Mouse (Mus musculus): ENCODE measurements at regions not wholly inside any gene's neighbourhood (a gene's known extent, or its start where the extent isn't known, plus 50 kb on each side); places are given as distances from the start of the nearest gene placed in this dataset.

DNA sequence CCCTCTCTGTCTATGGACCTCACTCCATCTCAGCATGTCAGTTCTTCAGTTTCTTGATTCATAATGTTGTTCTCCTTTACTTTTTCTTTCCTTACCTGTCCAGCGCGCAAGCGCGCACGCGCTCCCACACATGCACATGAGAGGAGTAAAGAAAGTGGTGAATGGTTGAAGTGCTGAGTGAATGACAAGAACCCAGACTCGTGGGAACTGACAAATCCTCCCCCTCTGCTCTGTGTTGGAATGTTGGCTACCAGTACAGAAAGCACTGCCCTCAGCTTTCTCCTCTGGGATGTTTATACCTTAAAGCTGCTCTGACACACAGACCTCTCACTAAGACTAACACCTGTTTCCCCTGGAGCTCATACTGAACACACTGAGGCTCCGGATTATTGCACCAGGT lies 302.2 kb upstream of the Nrp1 start:
- no peaks in the 10 kb centered on the region for H3K4me1 ChIP-seq (ENCODE audit: control insufficient read depth in 1 of 2, insufficient read depth in 2 of 2, low read length in 2 of 2)

DNA sequence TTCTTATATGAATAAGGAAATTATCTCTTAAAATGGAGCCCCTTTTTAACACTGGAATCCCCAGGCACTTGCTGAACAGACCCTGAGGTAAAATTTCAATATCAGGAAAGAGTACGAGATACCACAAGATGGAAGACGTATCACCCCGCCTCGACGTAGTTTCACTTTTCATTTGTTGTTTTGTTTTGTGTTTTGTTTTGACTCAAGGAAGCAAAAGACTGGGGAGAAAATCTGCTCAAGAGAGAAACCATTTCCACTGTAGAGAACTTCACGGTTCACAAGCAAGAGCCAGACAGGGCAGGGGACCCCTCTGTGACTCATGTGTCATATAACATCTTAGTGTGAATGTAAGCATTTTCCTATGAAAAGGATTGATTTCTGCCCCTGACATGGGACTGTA lies 300.6 kb upstream of the Nrp1 start:
- Histone ChIP-seq H3K27ac (ENCODE audit: control insufficient read depth, low read depth, low read length) (no peak overlapping the region), H3K27me3 (ENCODE audit: control insufficient read depth in 1 of 2, insufficient read depth in 2 of 2, low read length in 2 of 2) (no peaks in the 10 kb centered on the region), H3K79me2 (ENCODE audit: control insufficient read depth, insufficient read depth, low read length, poor library complexity) (no peaks in the 10 kb centered on the region), H3K4me1 (ENCODE audit: control insufficient read depth in 1 of 2, insufficient read depth in 2 of 2, low read length in 2 of 2) (no peaks in the 10 kb centered on the region), H3K9me3 (replicated peaks; ENCODE audit: insufficient read depth, low read length) (no peaks in the 10 kb centered on the region), H3K36me3 (ENCODE audit: control insufficient read depth in 1 of 2, insufficient read depth in 2 of 2, low read length in 2 of 2) (no peaks in the 10 kb centered on the region), H3K9ac (ENCODE audit: control insufficient read depth, low read depth, low read length, poor library complexity, severe bottlenecking) (no peak overlapping the region), H3K4me3 (ENCODE audit: control insufficient read depth in 1 of 2, insufficient read depth in 1 of 2, low read depth in 2 of 2, low read length in 2 of 2) (no peak overlapping the region)
- no peak for DNase-seq (ENCODE audit: low read depth, low spot score)
- TF ChIP-seq EP300 (IDR thresholded peaks at IDR 0.05; ENCODE audit: low read depth in 1 of 2, low read length in 2 of 2) (no peak), SIN3A (IDR thresholded peaks at IDR 0.05; ENCODE audit: low read length) (no peak), ETS1 (IDR thresholded peaks at IDR 0.05; ENCODE audit: low read depth, low read length) (no peak), GABPA (IDR thresholded peaks at IDR 0.05; ENCODE audit: low read depth, low read length) (no peak), ZNF384 (IDR thresholded peaks at IDR 0.05; ENCODE audit: low read depth, low read length) (no peak), TAL1 (IDR thresholded peaks at IDR 0.05; ENCODE audit: low read length) (no peak), CTCF (IDR thresholded peaks at IDR 0.05 in 2 of 3, conservative IDR thresholded peaks at IDR 0.05 in 1 of 3; ENCODE audit: control insufficient read depth in 1 of 3, insufficient read depth in 1 of 3, low read depth in 2 of 3, low read length in 3 of 3, poor library complexity in 1 of 3, severe bottlenecking in 1 of 3) (no peak), RAD21 (IDR thresholded peaks at IDR 0.05; ENCODE audit: low read depth, low read length) (no peak), RCOR1 (IDR thresholded peaks at IDR 0.05; ENCODE audit: low read depth, low read length) (no peak), ZC3H11A (IDR thresholded peaks at IDR 0.05; ENCODE audit: low read depth, low read length) (no peak), NELFE (IDR thresholded peaks at IDR 0.05; ENCODE audit: low read depth, low read length) (no peak), ELF1 (IDR thresholded peaks at IDR 0.05; ENCODE audit: low read depth, low read length) (no peak)

More for the DNA sequence above, 302.2 kb upstream of the Nrp1 start:
- Histone ChIP-seq H3K9me3 (replicated peaks; ENCODE audit: insufficient read depth, low read length) (no peaks in the 10 kb centered on the region), H3K9ac (ENCODE audit: control insufficient read depth, low read depth, low read length, poor library complexity, severe bottlenecking) (no peak overlapping the region), H3K27me3 (ENCODE audit: control insufficient read depth in 1 of 2, insufficient read depth in 2 of 2, low read length in 2 of 2) (no peaks in the 10 kb centered on the region), H3K27ac (ENCODE audit: control insufficient read depth, low read depth, low read length) (no peak overlapping the region), H3K4me3 (ENCODE audit: control insufficient read depth in 1 of 2, insufficient read depth in 1 of 2, low read depth in 2 of 2, low read length in 2 of 2) (no peak overlapping the region), H3K79me2 (ENCODE audit: control insufficient read depth, insufficient read depth, low read length, poor library complexity) (no peaks in the 10 kb centered on the region), H3K36me3 (ENCODE audit: control insufficient read depth in 1 of 2, insufficient read depth in 2 of 2, low read length in 2 of 2) (no peaks in the 10 kb centered on the region)
- TF ChIP-seq ZC3H11A (IDR thresholded peaks at IDR 0.05; ENCODE audit: low read depth, low read length), result no peak
- TF ChIP-seq HCFC1 (IDR thresholded peaks at IDR 0.05; ENCODE audit: low read depth, low read length), result no peak
- no peak for TF ChIP-seq TCF12 (IDR thresholded peaks at IDR 0.05; ENCODE audit: low read depth, low read length)
- no peak for TF ChIP-seq CTCF (IDR thresholded peaks at IDR 0.05 in 2 of 3, conservative IDR thresholded peaks at IDR 0.05 in 1 of 3; ENCODE audit: control insufficient read depth in 1 of 3, insufficient read depth in 1 of 3, low read depth in 2 of 3, low read length in 3 of 3, poor library complexity in 1 of 3, severe bottlenecking in 1 of 3)
- no peak for TF ChIP-seq MAZ (IDR thresholded peaks at IDR 0.05; ENCODE audit: low read depth, low read length)
- no peak for TF ChIP-seq ZNF384 (IDR thresholded peaks at IDR 0.05; ENCODE audit: low read depth, low read length)
- no peak for TF ChIP-seq BHLHE40 (IDR thresholded peaks at IDR 0.05; ENCODE audit: borderline replicate concordance, low read depth, low read length)
- no peak for TF ChIP-seq MEF2A (IDR thresholded peaks at IDR 0.05; ENCODE audit: extremely low read depth, insufficient replicate concordance, low read depth, low read length, poor library complexity, severe bottlenecking)
- TF ChIP-seq POLR2AphosphoS5 (IDR thresholded peaks at IDR 0.05; ENCODE audit: borderline replicate concordance, low read depth, low read length), result no peak
- TF ChIP-seq ZMIZ1 (IDR thresholded peaks at IDR 0.05; ENCODE audit: low read depth, low read length), result no peak
- TF ChIP-seq NRF1 (IDR thresholded peaks at IDR 0.05; ENCODE audit: insufficient read depth, low read depth, low read length, poor library complexity, severe bottlenecking), result no peak
- TF ChIP-seq MAFK (IDR thresholded peaks at IDR 0.05; ENCODE audit: borderline replicate concordance, low read depth, low read length), result no peak
- no peak for TF ChIP-seq E2F4 (IDR thresholded peaks at IDR 0.05; ENCODE audit: borderline replicate concordance, low read depth, low read length)
- TF ChIP-seq ETS1 (IDR thresholded peaks at IDR 0.05; ENCODE audit: low read depth, low read length), result no peak
- TF ChIP-seq UBTF (IDR thresholded peaks at IDR 0.05; ENCODE audit: borderline replicate concordance, insufficient read depth, low read depth, low read length), result no peak
- TF ChIP-seq GABPA (IDR thresholded peaks at IDR 0.05; ENCODE audit: low read depth, low read length), result no peak
- no peak for TF ChIP-seq USF2 (IDR thresholded peaks at IDR 0.05; ENCODE audit: borderline replicate concordance in 1 of 2, insufficient read depth in 1 of 2, low read depth in 1 of 2, low read length in 2 of 2)
- TF ChIP-seq JUND (IDR thresholded peaks at IDR 0.05; ENCODE audit: low read depth, low read length), result no peak
- no peak for TF ChIP-seq ZKSCAN1 (IDR thresholded peaks at IDR 0.05; ENCODE audit: low read depth, low read length)
- DNase-seq (ENCODE audit: low read depth, low spot score), result no peak
